Mouse (Mus musculus): Measurements from ENCODE around the gene Arhgap24. TPM values are rescaled to one million over a fixed set of nuclear protein-coding genes. Genes with fewer than 3 reads are reported as not detected.

Arhgap24 gene
- total RNA-seq, 2 experiments from 2014 or later = 1.9 to 3.8 TPM

- no peak for ATAC-seq (replicated peaks; ENCODE audit: poor library complexity, severe bottlenecking)
Observed at GRCm38 (mm10) chr5:102664988-102665726, 184.0 kb downstream of the Arhgap24 start.

DNA sequence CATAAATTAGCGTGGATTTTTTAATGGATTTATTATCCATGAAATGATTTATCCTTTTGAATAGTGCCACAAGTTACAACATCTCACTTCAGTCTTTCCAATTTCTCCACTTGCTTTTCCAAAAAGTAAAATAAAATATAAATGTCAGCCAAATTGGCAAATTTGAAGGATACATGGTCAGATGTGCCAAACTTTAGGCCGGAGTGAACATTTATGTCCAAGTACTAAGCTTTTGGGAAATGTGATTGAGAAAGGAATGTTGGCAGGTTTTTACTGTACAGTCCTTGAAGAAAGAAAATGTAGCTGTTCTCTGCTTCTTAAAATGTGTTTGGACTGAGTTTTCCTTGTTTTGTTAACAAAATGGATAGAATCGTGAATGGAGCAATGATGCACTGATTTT is 185.7 kb downstream of the Arhgap24 start:
- no peak for ATAC-seq (replicated peaks; ENCODE audit: poor library complexity, severe bottlenecking)

- no peak for ATAC-seq (replicated peaks; ENCODE audit: poor library complexity, severe bottlenecking)
Observed at GRCm38 (mm10) chr5:102667754-102668575, 186.8 kb downstream of the Arhgap24 start.

- ATAC-seq (replicated peaks; ENCODE audit: poor library complexity, severe bottlenecking) = no peak
Observed at GRCm38 (mm10) chr5:102670206-102670605, 189.0 kb downstream of the Arhgap24 start.

DNA sequence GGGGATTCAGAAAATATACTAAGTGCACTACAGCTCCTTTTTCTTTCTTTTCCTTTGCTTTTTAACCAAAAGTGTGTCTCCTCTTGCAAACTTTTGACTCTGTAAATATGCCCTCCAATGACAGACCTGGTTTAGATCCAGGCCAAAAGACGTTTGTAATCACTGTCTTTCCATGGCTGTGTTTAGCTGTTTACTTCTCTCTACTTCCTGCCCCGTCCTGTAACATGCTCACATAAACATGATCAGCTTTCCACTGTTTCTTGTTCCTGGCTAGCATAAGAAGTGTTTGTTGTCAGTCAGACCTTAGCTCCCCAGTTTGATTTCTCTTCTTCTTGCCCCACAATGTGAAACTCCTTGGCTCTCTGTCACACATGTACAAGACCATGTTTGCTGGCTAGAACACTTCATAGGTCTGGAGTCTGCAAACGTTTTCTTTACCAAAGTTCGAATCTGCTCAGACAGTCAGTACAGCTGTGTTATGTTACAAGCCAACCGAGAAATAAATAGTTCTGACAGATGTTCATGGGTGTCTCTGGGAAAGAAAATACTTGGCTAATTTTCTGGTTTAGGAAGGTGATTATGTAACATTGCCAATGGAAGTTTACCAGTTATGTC is 189.6 kb downstream of the Arhgap24 start:
- no peak for ATAC-seq (replicated peaks; ENCODE audit: poor library complexity, severe bottlenecking)

GRCm38 (mm10) chr5:102675326-102675725 is 194.1 kb downstream of the Arhgap24 start:
- ATAC-seq (replicated peaks; ENCODE audit: poor library complexity, severe bottlenecking) = no peak

DNA sequence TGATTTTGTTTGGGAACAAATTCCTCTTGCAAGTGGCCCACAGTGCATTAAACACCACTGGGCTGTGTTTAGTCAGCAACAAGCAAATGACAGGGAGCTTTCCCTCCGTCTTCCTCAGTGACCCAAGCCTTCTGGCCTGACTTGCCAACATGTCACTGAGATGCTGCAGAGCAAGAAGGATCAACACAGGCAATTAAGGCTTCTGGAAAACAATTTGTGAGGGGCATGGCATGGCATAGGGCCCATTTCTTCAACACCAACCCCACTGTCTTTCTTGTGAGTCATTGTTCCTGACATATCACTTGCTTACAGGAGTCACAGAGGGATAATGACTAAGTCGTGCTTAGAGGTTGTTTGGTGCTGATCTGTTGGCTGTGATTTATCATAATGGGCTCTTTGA is 196.0 kb downstream of the Arhgap24 start:
- ATAC-seq (replicated peaks; ENCODE audit: poor library complexity, severe bottlenecking) = no peak

DNA sequence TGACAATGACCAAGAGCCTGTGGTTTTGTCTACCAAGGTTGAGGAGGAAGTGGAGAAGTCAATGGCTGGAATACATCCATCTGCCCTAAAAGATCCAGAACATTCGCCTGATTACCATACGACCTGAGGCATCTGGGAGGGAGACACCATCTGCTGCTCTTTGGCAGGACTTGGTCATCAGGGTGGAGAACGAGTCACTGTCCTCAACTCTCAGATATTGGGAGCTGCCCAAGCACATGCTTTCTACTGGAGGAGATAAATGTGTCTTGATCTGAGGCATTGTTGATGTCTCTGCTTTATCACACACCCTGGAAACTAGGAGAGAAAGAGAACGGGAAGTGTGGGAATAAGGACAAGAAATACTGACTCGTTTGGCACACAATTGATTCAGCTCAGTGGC is 206.5 kb downstream of the Arhgap24 start:
- ATAC-seq (replicated peaks; ENCODE audit: poor library complexity, severe bottlenecking) = no peak

- peak; percentile 83 for ATAC-seq (replicated peaks; ENCODE audit: poor library complexity, severe bottlenecking)
Observed at GRCm38 (mm10) chr5:102692487-102692886, 211.3 kb downstream of the Arhgap24 start.

DNA sequence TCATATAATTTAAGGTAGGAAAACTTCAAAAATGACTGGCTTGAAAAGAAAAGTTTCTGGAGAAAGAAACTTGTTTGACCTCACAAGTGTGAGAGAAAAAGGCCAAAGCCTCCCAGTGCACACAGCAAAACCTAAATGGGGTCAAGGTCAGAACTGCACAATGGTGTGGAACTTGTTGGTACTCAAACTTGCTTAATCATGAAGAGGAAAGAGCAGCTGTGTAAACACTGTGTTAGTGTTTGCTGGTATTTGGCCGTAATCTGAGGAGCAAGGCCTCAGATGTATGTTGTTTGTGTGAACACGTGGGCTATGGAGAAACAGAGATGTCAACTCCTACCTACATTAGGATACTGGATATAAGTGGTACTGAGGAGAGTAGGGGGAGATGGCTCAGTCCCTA is 212.0 kb downstream of the Arhgap24 start:
- ATAC-seq (replicated peaks; ENCODE audit: poor library complexity, severe bottlenecking) = no peak

DNA sequence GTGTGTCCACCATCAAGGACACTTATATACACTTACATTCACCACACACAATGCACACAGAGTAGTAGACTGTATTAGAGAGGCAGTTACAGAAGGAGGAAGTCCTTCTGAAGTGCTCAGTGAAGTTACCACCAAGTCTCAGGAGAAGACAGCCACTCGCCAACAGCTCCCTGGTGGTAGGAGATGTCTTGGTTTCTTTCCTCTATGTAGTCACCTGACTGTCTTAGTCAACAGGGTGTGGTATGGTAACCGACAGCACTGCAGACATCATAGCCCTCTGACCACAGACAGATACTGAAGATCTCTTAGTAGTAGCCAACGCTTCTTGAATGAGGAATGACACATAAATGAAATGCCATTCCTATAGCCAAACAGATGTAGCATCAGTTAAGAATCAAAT is 212.7 kb downstream of the Arhgap24 start:
- peak; percentile 87 for ATAC-seq (replicated peaks; ENCODE audit: poor library complexity, severe bottlenecking)

GRCm38 (mm10) chr5:102697784-102698183 is 216.6 kb downstream of the Arhgap24 start:
- ATAC-seq (replicated peaks; ENCODE audit: poor library complexity, severe bottlenecking) = peak; percentile 42

GRCm38 (mm10) chr5:102698396-102698795 is 217.2 kb downstream of the Arhgap24 start:
- ATAC-seq (replicated peaks; ENCODE audit: poor library complexity, severe bottlenecking) = no peak

GRCm38 (mm10) chr5:102698891-102699290 is 217.7 kb downstream of the Arhgap24 start:
- no peak for ATAC-seq (replicated peaks; ENCODE audit: poor library complexity, severe bottlenecking)

GRCm38 (mm10) chr5:102702581-102702980 is 221.4 kb downstream of the Arhgap24 start:
- ATAC-seq (replicated peaks; ENCODE audit: poor library complexity, severe bottlenecking) = no peak

DNA sequence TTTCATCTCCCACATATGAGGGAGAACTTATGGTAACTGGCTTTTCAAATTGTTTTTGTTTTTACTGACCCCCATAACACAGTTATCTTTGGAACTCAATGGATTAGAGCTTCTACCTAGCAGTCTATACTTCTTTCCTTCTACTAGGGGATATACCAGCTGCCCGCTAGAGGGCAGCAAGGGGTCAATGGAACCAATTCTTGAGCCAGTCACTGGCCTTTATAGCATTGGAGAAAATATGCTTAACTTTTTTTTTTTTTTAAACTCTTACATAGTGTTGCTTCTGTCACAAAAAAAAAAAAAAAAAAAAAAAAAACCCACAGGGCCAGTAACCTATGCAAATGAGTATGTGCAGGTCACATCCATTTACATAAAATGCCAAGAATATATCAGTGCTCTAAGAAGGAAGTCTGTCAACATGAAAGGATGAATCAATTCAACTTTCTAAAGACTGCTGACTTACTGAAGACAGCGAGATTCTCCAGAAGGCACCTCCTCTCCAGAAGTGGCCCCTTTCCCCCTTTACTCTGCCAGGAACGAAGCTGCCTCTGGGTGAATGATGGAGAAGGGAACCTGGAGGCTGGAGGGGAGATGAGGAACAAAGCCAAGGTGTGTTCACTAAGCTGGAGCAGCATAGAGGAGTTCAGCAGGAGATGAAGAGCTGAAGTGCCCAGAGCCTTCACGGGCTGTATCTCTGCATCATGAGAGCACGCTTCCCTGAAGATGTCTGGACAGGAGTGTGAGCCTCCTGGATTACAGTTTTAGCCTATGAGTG is 222.3 kb downstream of the Arhgap24 start:
- peak; percentile 82 for ATAC-seq (replicated peaks; ENCODE audit: poor library complexity, severe bottlenecking)

GRCm38 (mm10) chr5:102705170-102705569 is 224.0 kb downstream of the Arhgap24 start:
- ATAC-seq (replicated peaks; ENCODE audit: poor library complexity, severe bottlenecking) = no peak

- ATAC-seq (replicated peaks; ENCODE audit: poor library complexity, severe bottlenecking) = no peak
Observed at GRCm38 (mm10) chr5:102710336-102710735, 229.1 kb downstream of the Arhgap24 start.

- no peak for ATAC-seq (replicated peaks; ENCODE audit: poor library complexity, severe bottlenecking)
Observed at GRCm38 (mm10) chr5:102719368-102719972, 238.3 kb downstream of the Arhgap24 start.

DNA sequence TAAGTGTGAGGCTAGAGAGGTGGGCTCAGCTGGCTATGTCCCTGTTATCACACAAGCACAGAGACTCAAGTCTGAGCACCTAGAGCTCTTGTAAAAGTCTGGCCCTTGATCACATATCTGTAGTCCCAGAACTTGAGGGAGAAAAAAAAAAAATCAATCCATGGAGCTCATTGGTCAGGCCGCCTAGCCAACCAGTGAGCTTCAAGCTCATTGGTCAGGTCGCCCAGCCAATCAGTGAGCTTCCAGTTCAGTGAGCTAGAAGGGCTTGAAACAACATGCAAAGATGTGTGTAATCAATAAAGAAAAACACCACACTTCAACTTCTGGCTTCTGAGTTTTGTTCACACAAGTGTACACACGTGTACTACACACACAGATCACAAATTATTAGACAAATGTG is 242.4 kb downstream of the Arhgap24 start:
- no peak for ATAC-seq (replicated peaks; ENCODE audit: poor library complexity, severe bottlenecking)
